Mouse (Mus musculus) neutrophil, adult 5-6 weeks (primary cell): ENCODE data around the gene Sgms1. TPM values are rescaled to one million over a fixed set of nuclear protein-coding genes. Genes with fewer than 3 reads are reported as not detected.
"Not testable (repeated sequence)": the region's sequence is repeated elsewhere in the genome, so short reads cannot be mapped to it uniquely, and the experiment has no call there.

Source experiments
- ATAC-seq: fragments of 151-379, 151-347 bp; 2 replicates; pipeline ENCODE4 v1.8.0; 2017; ENCODE audit warnings: mild to moderate bottlenecking, moderate TSS enrichment; ENCODE audit not compliant: insufficient number of reproducible peaks, poor library complexity, low FRiP score, severe bottlenecking; ENCODE audit errors: extremely low read depth
- total RNA-seq: library from RNA; stranded (forward); fragments of 200-1000 nt; gene quantifications from 2 replicates; pipeline ENCODE4 v1.2.3, GENCODE M21; 2017

Gene Sgms1
- total RNA-seq, 1 experiment from 2014 or later = 198 TPM

DNA sequence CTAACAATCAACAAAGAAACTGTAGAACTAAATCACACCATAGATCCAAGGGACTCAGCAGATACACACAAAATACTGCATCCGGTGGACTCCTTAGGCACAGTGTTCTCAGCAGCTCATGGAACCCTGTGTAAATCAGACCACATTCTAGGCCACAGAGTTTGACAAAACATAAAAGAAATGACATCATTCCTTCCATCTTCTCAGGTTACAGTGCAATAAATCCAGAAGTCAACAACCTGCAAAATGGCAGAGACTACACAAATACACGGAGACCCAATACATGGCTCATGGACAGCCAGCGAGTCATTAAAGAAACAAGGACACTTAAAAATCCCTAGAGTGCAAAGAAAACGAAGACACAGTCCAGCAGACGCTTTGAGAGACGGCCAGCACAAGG, 51.8 kb downstream of the Sgms1 start:
- ATAC-seq = no peak

DNA sequence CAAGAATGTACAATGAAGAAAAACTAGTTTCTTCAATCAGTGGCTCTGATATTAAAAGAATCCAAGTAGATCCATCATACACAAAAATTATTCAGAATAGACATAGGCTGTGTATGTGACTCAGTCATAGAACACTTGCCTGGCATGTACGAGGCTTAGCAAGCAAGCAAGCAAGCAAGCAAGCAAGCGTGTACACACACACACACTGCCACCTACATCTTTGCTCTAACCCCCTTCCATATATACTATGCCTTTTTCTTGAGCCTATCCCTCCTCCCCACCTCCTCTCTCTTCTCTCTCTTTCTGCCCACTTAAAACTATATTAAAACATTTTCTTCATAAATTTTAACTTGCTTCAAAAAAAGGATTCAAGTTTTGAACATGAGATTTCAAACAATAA, 54.8 kb downstream of the Sgms1 start:
- no peak for ATAC-seq

DNA sequence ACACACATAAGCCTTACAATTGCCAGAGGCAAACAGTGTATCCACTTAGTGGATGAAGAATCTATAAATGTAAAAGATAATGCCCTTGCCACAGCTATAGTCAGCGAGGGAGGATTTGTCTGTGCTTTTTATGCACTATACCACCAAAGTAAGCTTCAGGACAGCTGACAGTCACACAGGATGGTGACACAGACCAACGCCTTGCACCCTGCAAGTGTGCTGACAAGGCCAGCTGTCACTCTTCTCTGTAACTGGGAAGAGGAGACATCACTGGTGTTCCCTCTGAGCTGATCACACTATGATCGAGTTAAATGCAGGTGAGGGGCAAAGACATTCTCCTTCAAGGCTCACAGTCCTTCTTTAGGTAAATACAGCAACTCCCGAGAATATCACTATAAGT, 56.0 kb downstream of the Sgms1 start:
- ATAC-seq = no peak

DNA sequence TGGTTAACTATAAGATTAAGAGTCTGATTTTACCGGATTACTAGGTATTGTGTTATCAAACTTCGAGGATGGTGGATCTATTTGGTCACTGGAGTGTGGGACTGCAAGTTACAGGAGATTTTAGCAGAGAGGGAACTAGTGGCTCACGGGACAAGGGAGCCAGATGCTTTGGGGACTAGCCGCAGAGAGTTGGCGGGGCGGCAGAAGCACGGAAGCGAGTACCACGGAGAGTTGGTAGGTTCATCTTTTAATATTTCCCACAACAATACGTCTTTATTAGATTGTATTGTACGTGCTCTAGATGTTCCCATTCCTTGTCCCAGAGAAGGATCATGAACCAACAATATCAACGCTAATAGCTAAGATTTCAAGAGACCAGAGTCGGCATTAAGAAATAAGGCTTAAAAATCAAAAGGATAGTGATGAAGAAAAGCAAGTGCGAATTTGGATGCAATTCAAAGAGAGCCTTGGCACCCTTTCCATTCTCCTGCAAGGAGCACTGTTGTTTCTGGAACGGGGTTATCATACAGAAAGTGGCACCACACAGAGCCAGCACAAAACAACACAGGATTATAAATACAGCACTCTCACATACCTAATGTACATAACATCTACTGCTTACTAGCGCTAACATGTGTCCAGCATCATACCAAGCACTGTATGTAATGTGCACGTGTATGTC, 56.6 kb downstream of the Sgms1 start:
- ATAC-seq = no peak

DNA sequence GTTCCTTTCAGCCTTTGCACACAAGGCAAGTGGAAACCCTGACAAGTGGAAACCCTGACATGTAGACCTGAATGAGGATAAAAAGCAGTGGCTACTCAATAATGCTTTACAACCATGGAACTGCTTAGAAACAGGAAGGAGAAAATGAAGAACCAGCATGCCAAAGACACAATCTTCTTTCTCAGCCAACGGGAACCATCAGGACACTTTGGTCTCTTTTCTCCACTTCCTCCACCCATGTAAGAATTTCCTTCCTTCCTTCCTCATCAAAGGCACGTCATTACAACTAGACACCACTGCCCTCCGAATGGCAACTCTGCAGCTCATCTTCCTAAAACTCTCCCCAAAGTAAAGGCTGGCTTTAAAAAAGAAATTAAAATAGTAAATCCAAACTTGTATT, 59.3 kb downstream of the Sgms1 start:
- 0 out of 2 replicates have a peak, but pooled peaks have one; percentile 30 for ATAC-seq

DNA sequence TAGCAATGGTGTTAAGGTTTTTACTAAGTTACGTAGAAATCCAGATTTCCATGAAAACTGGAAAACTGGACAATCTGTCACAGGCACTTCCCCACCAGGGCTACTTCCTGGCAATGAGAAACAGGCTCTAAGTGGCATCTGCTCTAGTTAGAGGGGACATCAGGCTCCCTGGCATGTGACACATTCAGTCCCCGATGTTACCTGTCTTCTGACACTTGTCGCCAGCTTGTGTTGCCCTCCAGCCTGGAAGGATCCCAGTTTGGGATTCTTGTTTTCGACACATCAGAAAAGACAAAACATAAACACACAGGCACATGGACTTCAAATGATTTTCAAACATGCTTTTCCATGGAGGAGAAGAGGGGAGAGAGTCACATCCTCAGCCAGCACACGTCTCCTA, 60.0 kb downstream of the Sgms1 start:
- ATAC-seq = no peak

DNA sequence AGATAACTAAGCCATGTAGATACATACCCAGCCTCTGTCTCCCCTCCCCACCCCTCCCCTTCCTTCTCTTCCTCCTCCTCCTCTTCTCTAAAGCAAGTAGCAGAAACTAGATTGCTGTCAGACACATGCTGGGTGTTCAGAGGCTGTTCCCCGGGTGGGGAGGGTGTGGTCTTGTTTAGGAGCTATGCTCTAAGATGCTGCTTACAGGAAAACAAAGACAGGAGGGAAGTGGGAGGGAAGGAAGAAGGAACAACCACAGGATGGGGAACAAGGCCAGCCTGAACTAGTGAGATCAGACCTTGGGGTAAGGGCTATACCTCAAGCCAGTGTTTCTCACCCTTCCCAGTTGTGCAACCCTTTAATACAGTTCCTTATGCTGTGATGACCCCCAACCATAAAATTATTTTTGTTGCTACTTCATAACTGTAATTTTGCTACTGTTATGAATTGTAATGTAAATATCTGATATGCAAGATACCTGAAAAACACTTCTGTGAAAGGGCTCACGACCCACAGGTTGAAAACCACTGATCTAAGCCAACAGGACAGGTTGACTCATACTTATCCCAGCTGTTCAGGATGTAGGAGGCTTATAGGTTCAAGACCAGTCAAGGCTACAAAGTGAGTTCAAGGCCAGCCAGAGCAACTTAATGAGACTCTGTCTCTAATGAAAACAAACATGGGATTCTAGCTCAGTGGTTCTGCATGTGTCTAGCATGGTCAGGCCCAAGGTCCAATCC, 61.3 kb downstream of the Sgms1 start:
- no peak for ATAC-seq

DNA sequence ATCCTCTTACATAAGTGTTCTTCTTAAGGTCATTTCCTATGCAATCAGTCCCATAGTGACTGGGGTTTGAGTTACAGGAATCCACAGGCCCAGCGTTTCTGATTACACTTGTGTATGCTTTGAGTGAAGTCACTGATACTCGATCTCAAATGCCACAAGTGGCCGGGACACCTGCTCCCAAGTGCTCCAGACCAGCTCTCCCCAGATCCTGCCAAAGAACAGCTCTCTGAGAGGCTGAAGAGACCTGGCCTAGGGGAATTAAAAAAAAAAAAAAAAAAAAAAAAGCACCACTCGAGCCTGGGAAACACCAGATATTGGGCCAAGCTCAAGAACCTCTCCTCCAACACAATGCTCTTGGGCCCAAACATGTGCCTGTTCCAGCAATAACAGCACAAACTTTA, 62.9 kb downstream of the Sgms1 start:
- ATAC-seq = no peak

DNA sequence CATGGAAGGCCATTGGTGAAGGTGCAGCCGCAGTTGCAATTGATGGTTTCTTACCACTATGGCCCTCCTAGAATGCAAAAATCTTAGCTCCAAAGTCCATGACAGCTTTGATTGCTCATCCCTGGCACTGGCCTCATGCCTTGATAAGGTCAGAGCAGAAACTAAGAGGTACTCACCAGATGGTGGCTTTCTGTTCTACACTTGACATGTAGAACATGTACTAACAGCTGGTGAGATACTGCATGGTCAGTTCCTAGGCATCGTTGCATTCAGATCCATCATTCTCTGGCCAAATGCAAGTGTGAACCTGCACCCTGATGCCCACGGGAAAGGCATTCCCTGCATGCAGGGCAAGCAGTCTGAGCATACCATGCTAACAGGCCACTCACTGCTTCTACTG, 63.4 kb downstream of the Sgms1 start:
- no peak for ATAC-seq

DNA sequence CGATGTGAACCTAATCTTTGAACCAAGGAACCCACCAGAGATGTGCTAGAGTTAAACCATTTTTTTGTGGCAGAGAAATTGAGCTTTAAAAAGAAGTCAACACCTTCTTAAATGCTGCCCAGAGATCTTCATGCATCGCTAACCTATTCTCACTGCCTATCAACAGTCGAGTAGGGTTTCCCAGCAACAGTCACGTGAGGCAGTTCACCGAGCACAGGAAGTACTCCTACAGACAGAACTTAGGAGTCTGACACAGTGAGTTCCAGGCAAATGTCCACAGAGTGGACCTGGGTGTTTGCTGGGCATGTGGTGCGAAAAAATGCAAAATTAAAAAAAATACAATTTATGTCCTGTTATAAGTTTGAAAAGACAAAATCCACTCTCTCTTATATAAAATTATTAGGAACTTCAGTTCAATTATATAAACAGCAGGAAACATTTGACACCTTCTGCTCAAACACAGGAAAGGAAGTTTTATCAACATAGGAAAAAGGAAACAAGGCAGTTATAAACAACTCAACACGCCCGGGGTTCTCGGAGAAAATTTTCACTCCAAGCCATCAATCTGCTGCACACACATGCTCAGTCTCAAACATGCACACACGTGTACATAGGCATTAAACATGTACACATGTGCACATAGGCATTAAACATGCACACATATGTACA, 64.3 kb downstream of the Sgms1 start:
- peak; percentile 55; the same call in 1 of the 2 replicates for ATAC-seq

DNA sequence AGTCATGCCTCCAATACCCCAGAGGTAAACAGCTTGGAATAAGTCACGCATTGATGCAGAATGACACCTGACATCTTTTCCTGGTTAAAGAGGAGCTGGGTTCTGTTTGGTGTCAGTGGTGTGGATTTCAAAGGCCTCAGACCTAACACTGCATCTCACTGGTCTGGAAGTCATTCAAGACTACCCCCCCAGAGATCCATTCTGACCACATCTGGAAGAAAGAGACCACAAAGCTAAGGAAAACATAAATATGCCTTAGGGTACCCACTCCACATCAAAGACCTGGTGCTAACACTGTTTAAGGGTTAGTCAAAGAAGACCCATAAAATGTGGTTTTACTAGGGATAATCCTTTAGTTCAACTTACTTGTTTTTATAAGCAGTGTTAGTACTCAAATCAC, 65.0 kb downstream of the Sgms1 start:
- no peak for ATAC-seq

DNA sequence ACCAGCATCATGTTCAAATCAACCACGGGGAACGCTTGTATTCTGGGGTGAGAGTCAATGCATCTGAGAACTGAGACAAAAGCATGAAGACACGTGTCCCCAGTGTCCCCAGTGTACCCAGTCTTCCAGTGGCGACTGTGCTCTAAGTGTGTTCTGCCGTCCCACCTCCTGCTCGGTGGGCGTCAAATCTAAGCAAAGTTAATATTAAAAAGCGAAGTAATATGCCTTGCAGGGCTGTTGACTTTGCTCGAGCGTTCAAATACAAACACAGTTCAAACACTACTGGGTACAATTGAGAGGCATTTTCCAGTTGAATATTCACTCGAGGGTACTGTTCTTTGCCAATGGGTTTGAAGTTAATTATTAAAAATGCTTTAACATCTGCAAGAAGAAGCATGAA, 66.4 kb downstream of the Sgms1 start:
- no peak for ATAC-seq

DNA sequence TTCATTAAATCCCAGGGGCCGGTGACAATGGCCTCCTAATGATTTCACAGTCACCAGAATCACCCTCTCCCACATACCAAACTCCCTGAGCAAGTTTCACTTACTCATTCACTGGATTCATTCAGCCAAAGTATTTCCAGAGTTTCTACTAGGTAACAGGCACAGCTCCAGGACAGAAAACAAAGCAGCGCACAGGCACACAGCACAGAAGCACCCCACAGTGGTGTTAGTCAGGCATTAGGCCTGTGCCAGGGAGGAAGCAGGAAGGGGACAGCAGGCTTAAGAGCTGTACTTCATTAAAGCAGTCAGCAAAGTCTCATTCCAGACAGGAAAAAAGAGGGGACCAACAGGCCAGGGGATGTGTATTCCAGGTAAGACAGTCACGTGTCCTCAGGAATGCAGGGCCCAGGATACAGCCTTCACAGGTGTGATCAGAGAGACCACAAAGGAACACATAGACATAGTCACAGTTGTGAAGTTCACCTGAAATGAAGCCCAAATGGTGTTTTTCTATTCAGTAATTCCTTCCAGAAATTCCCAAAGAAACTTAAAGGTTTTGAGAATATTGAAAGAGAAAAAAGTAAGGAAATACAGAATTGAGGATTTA, 67.0 kb downstream of the Sgms1 start:
- ATAC-seq = no peak

DNA sequence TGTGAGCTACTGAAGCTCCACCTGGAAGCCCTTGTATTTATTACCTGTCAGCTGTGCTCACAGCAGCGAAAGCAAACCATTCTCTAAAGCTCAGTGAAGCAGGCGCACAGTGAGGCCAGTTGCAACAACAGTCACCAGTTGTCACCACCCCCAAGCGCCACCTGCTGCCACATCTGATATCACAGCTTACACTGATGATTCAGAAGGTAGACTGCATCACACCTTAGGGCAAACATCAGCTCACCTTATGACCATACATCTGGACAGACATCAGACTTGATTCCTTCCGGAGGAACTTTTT, 69.2 kb downstream of the Sgms1 start:
- peak; percentile 98 for ATAC-seq

DNA sequence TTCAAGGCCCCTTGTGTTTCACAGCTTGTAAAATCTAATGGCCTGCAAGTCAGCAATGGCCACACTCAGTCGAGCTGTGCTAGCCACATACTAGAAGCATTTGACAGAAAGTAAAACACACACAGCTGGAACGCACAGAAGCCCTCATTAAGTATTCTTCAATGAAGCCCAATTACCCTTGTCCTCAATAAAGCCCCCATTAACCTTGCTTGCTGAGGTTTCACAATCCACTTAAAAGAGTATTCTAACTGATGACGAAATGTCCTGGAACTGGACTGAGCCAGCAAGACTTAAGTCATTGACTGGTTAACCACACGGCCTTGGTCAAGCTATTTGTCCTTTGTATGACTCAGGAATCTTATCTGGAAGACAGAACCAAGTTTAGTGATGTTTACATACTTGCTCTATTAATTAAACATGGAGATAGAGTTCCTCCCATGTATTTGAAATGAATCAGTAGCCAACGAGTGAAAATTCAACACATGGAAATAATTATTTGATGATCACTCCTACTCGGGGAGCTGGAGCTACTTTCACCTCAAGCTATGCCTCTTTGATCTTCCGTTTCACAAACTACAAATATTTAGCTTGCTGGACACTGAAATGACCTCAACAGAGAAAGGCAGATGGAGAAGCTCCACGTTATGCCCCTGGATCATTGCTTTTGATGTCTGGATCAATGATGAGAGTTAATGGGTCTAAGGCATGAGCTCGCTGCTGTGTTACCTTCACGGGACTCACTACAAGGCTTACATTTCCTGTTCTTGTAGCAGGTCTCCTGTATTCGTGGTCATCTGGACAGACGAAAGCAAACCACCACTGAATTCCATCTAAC, 69.8 kb downstream of the Sgms1 start:
- no peak for ATAC-seq

DNA sequence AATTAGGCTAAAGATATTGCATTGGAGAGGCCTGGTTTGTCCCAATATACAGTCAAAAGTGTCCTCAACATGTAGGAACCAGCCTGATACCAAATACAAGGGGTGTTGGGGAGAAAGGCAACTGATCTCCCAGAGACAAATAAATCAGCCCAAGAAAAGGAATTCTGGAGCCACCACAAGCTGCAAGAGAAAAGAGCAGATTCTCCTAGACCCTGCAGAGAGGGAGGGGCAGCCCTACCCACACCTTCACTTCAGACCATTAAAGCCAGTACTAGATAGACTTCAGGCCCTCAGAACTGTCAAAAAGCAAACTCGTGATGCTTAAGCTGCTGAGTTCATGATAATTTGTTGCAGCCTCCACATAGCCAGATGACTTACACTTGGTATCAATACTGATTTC, 70.5 kb downstream of the Sgms1 start:
- ATAC-seq = no peak

DNA sequence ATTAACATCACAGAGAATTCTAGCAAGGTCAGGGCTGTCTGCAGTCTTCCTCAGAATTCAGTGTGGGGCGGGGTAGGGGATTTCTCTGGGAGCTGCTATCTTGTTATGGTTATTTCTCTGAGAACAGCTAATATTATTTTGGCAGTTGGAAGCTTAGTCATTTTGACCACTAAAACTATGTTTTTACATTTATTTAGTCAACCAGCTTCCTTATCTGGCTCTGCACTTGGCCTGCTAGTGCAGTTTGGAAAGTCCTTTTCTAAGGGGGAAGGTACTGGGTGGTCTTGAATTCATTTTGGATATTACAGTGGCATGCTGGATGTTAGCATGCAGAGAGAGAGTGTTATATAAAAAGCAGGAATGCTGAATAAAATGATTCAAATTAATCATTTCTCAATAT, 72.2 kb downstream of the Sgms1 start:
- not testable (repeated sequence) for ATAC-seq

DNA sequence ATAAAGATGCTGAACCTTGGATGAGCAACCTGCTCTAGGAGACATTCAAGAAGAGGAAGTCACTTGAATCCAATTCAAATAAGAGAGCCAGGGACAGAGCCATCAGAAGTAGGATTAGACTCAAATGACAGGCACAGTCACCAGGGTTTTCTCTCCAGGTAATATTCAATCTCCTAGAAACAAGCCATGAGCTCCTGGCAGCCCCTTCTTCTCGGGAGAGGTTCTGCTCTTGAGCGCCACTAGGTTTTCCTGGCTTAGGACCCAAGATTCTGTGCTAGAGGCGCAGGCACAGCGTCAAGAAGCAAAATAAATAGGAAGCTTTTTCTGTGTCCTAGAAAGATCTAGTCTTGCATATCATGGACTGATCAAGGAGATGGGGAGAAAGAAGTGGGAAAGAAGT, 76.2 kb downstream of the Sgms1 start:
- ATAC-seq = no peak

DNA sequence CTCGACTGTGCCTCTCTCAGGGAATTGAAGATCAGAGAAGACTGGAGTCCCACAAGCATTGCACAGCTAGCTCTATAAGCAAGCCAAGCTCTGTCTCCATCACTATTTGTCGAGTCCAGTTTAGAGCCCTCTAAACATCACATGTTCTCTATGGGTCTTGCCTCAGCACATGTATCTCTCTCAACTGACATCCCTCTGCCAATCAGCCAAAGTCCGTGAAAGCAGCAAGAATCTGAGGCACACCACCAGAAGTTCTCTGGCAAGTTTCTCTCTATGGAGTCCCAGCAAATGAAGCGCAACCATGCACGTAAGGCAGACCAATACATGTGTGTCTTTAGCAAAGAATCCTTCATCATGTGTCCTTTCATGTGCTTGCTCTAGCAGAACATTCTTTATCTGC, 77.8 kb downstream of the Sgms1 start:
- no peak for ATAC-seq
